Mouse (Mus musculus): ENCODE data around the gene Hspb1. TPM values are rescaled to one million over a fixed set of nuclear protein-coding genes. Genes with fewer than 3 reads are reported as not detected.

Hspb1 gene
- polyA plus RNA-seq (2016; fragmentation: Nextera tagmentation; extraction: Ambion mirVana), result 15.7 and 20.3 TPM in 2 replicates

- WGBS, result 1% methylated on average over 24 of the region's 24 CpGs
- no peak for ATAC-seq (ENCODE audit: low FRiP score, low read depth)
- H3K4me3 ChIP-seq, result peak within 1 kb of the TSS; percentile 29
- peaks cover 53% of the 10 kb centered on the region for H3K27me3 ChIP-seq
- H3K4me2 ChIP-seq (replicated peaks), result peak within 1 kb of the TSS; percentile 45
- no peak within 1 kb of the TSS for H3K27ac ChIP-seq (replicated peaks)
- H3K4me1 ChIP-seq, result peaks cover 9% of the 10 kb centered on the region
- no peaks in the 10 kb centered on the region for H3K36me3 ChIP-seq
- no peaks in the 10 kb centered on the region for H3K9me3 ChIP-seq
- 0 out of 2 replicates have a peak within 1 kb of the TSS, but pooled peaks have one; percentile 15 for H3K9ac ChIP-seq (replicated peaks)
These were observed at the start of gene Hspb1 for GRCm38 (mm10) chr5:135887675-135888102. Gene Hspb1 (plus strand): TSS chr5:135887919.

GRCm38 (mm10) chr5:135841651-135842050, 46.1 kb upstream of the Hspb1 start:
- no peak overlapping the region for H3K4me2 ChIP-seq (replicated peaks)
- no peak for ATAC-seq (ENCODE audit: low FRiP score, low read depth)
- H3K4me3 ChIP-seq, result no peak overlapping the region
- H3K9ac ChIP-seq (replicated peaks), result no peak overlapping the region
- H3K9me3 ChIP-seq, result no peaks in the 10 kb centered on the region
- peaks cover 9% of the 10 kb centered on the region; the same call in 1 of the 2 replicates for H3K36me3 ChIP-seq
- 82% methylated on average over 6 of the region's 6 CpGs for WGBS
- H3K4me1 ChIP-seq, result no peaks in the 10 kb centered on the region
- H3K27me3 ChIP-seq, result peaks cover 14% of the 10 kb centered on the region; the same call in 1 of the 2 replicates
- no peak overlapping the region for H3K27ac ChIP-seq (replicated peaks)

- Histone ChIP-seq H3K4me1 (no peaks in the 10 kb centered on the region), H3K27me3 (peaks cover 14% of the 10 kb centered on the region; the same call in 1 of the 2 replicates), H3K9me3 (no peaks in the 10 kb centered on the region), H3K9ac (replicated peaks) (no peak overlapping the region), H3K4me2 (replicated peaks) (no peak overlapping the region), H3K27ac (replicated peaks) (no peak overlapping the region), H3K36me3 (peaks cover 15% of the 10 kb centered on the region; the same call in 1 of the 2 replicates), H3K4me3 (no peak overlapping the region)
- ATAC-seq (ENCODE audit: low FRiP score, low read depth), result no peak
- WGBS, result 28% methylated on average over 5 of the region's 5 CpGs
These were observed 44.3 kb upstream of the Hspb1 start for GRCm38 (mm10) chr5:135843418-135843817.

GRCm38 (mm10) chr5:135845676-135846320, 41.9 kb upstream of the Hspb1 start:
- Histone ChIP-seq H3K27me3 (peaks cover 18% of the 10 kb centered on the region; the same call in 1 of the 2 replicates), H3K9me3 (no peaks in the 10 kb centered on the region), H3K4me3 (no peak overlapping the region), H3K4me2 (replicated peaks) (no peak overlapping the region), H3K36me3 (peaks cover 12% of the 10 kb centered on the region; the same call in 1 of the 2 replicates), H3K4me1 (peaks cover 15% of the 10 kb centered on the region), H3K27ac (replicated peaks) (peak overlapping the region; percentile 43; the same call in 1 of the 2 replicates), H3K9ac (replicated peaks) (no peak overlapping the region)
- ATAC-seq (ENCODE audit: low FRiP score, low read depth), result no peak
- 76% methylated on average over 13 of the region's 13 CpGs for WGBS

GRCm38 (mm10) chr5:135847460-135847859, 40.3 kb upstream of the Hspb1 start:
- no peak for ATAC-seq (ENCODE audit: low FRiP score, low read depth)
- no peak overlapping the region for H3K4me3 ChIP-seq
- no peak overlapping the region for H3K4me2 ChIP-seq (replicated peaks)
- H3K4me1 ChIP-seq, result peaks cover 30% of the 10 kb centered on the region
- 76% methylated on average over 4 of the region's 4 CpGs for WGBS
- H3K27me3 ChIP-seq, result peaks cover 29% of the 10 kb centered on the region
- no peak overlapping the region for H3K27ac ChIP-seq (replicated peaks)
- H3K9ac ChIP-seq (replicated peaks), result no peak overlapping the region
- H3K9me3 ChIP-seq, result no peaks in the 10 kb centered on the region
- H3K36me3 ChIP-seq, result peaks cover 12% of the 10 kb centered on the region; the same call in 1 of the 2 replicates

- WGBS, result 90% methylated on average over 3 of the region's 3 CpGs
- peaks cover 29% of the 10 kb centered on the region for H3K27me3 ChIP-seq
- H3K9me3 ChIP-seq, result no peaks in the 10 kb centered on the region
- H3K27ac ChIP-seq (replicated peaks), result no peak overlapping the region; the same call in 1 of the 2 replicates
- no peak overlapping the region for H3K9ac ChIP-seq (replicated peaks)
- peaks cover 12% of the 10 kb centered on the region; the same call in 1 of the 2 replicates for H3K36me3 ChIP-seq
- H3K4me2 ChIP-seq (replicated peaks), result no peak overlapping the region
- no peak overlapping the region for H3K4me3 ChIP-seq
- peaks cover 34% of the 10 kb centered on the region for H3K4me1 ChIP-seq
- ATAC-seq (ENCODE audit: low FRiP score, low read depth), result no peak
These were observed 39.8 kb upstream of the Hspb1 start for GRCm38 (mm10) chr5:135847881-135848280.

- H3K9ac ChIP-seq (replicated peaks), result peak overlapping the region; percentile 45; the same call in 1 of the 2 replicates
- H3K4me1 ChIP-seq, result peaks cover 34% of the 10 kb centered on the region
- H3K4me3 ChIP-seq, result no peak overlapping the region
- H3K36me3 ChIP-seq, result peaks cover 7% of the 10 kb centered on the region; the same call in 1 of the 2 replicates
- H3K4me2 ChIP-seq (replicated peaks), result peak overlapping the region; percentile 48
- peak overlapping the region; percentile 95 for H3K27ac ChIP-seq (replicated peaks)
- no peaks in the 10 kb centered on the region for H3K9me3 ChIP-seq
- peak; percentile 96 for ATAC-seq (ENCODE audit: low FRiP score, low read depth)
- H3K27me3 ChIP-seq, result peaks cover 48% of the 10 kb centered on the region
- WGBS, result under 1% methylated on average over 15 of the region's 15 CpGs
These were observed 36.7 kb upstream of the Hspb1 start for GRCm38 (mm10) chr5:135851024-135851423.

GRCm38 (mm10) chr5:135851481-135851880, 36.2 kb upstream of the Hspb1 start:
- WGBS, result 5% methylated on average over 14 of the region's 14 CpGs
- no peak; the same call in 1 of the 2 replicates for ATAC-seq (ENCODE audit: low FRiP score, low read depth)
- Histone ChIP-seq H3K4me3 (peak overlapping the region; percentile 14), H3K9ac (replicated peaks) (peak overlapping the region; percentile 46; the same call in 1 of the 2 replicates), H3K4me1 (peaks cover 34% of the 10 kb centered on the region), H3K36me3 (peaks cover 7% of the 10 kb centered on the region; the same call in 1 of the 2 replicates), H3K4me2 (replicated peaks) (peak overlapping the region; percentile 48), H3K27me3 (peaks cover 53% of the 10 kb centered on the region), H3K27ac (replicated peaks) (peak overlapping the region; percentile 95), H3K9me3 (no peaks in the 10 kb centered on the region)

- H3K9me3 ChIP-seq, result no peaks in the 10 kb centered on the region
- under 1% methylated on average over 10 of the region's 10 CpGs for WGBS
- peak overlapping the region; percentile 46; the same call in 1 of the 2 replicates for H3K9ac ChIP-seq (replicated peaks)
- H3K4me1 ChIP-seq, result peaks cover 37% of the 10 kb centered on the region
- H3K4me2 ChIP-seq (replicated peaks), result peak overlapping the region; percentile 48
- peaks cover 2% of the 10 kb centered on the region; the same call in 1 of the 2 replicates for H3K36me3 ChIP-seq
- peak overlapping the region; percentile 32 for H3K4me3 ChIP-seq
- H3K27ac ChIP-seq (replicated peaks), result peak overlapping the region; percentile 95
- H3K27me3 ChIP-seq, result peaks cover 62% of the 10 kb centered on the region
- no peak for ATAC-seq (ENCODE audit: low FRiP score, low read depth)
These were observed 35.3 kb upstream of the Hspb1 start for GRCm38 (mm10) chr5:135852421-135852820.

GRCm38 (mm10) chr5:135853731-135854130, 34.0 kb upstream of the Hspb1 start:
- Histone ChIP-seq H3K4me2 (replicated peaks) (no peak overlapping the region), H3K4me3 (no peak overlapping the region), H3K9ac (replicated peaks) (0 out of 2 replicates have a peak overlapping the region, but pooled peaks have one; percentile 34), H3K27me3 (peaks cover 75% of the 10 kb centered on the region), H3K4me1 (peaks cover 37% of the 10 kb centered on the region), H3K9me3 (no peaks in the 10 kb centered on the region), H3K36me3 (no peaks in the 10 kb centered on the region; the same call in 1 of the 2 replicates), H3K27ac (replicated peaks) (0 out of 2 replicates have a peak overlapping the region, but pooled peaks have one; percentile 20)
- 65% methylated on average over 7 of the region's 7 CpGs for WGBS
- ATAC-seq (ENCODE audit: low FRiP score, low read depth), result no peak

- Histone ChIP-seq H3K9me3 (no peaks in the 10 kb centered on the region), H3K27ac (replicated peaks) (no peak overlapping the region; the same call in 1 of the 2 replicates), H3K36me3 (no peaks in the 10 kb centered on the region; the same call in 1 of the 2 replicates), H3K4me3 (no peak overlapping the region), H3K9ac (replicated peaks) (no peak overlapping the region), H3K4me2 (replicated peaks) (no peak overlapping the region), H3K27me3 (peaks cover 76% of the 10 kb centered on the region), H3K4me1 (peaks cover 28% of the 10 kb centered on the region)
- no peak for ATAC-seq (ENCODE audit: low FRiP score, low read depth)
- 0% methylated on average over 4 of the region's 4 CpGs for WGBS
These were observed 32.6 kb upstream of the Hspb1 start for GRCm38 (mm10) chr5:135855156-135855555.

GRCm38 (mm10) chr5:135866662-135867061, 21.1 kb upstream of the Hspb1 start:
- Histone ChIP-seq H3K27me3 (peaks cover 84% of the 10 kb centered on the region), H3K36me3 (no peaks in the 10 kb centered on the region), H3K27ac (replicated peaks) (no peak overlapping the region), H3K4me2 (replicated peaks) (no peak overlapping the region), H3K4me1 (peaks cover 18% of the 10 kb centered on the region), H3K9me3 (0 out of 2 replicates have a peak, but pooled peaks cover 5% of the 10 kb centered on the region), H3K4me3 (no peak overlapping the region), H3K9ac (replicated peaks) (no peak overlapping the region)
- no peak for ATAC-seq (ENCODE audit: low FRiP score, low read depth)
- 43% methylated on average over 8 of the region's 8 CpGs for WGBS
